Mouse (Mus musculus): Measurements from ENCODE around the gene Ttc7b. TPM values are rescaled to one million over a fixed set of nuclear protein-coding genes. Genes with fewer than 3 reads are reported as not detected.

Ttc7b gene
- polyA plus RNA-seq, 1 experiment, result 26.1 TPM

- Histone ChIP-seq H3K4me3 (ENCODE audit: insufficient read depth, low read length) (no peak overlapping the region), H3K4me1 (ENCODE audit: control insufficient read depth, insufficient read depth, low read length) (no peaks in the 10 kb centered on the region), H3K27ac (ENCODE audit: insufficient read depth, low read length) (no peak overlapping the region)
- TF ChIP-seq CTCF (IDR thresholded peaks at IDR 0.05; ENCODE audit: borderline replicate concordance, insufficient read depth, low read length) (no peak), POLR2A (IDR thresholded peaks at IDR 0.05; ENCODE audit: low read depth, low read length) (no peak)
Observed at GRCm38 (mm10) chr12:100513131-100513530, 7.5 kb downstream of the Ttc7b start.

- H3K27ac ChIP-seq (ENCODE audit: insufficient read depth, low read length), result no peak overlapping the region
- TF ChIP-seq CTCF (IDR thresholded peaks at IDR 0.05; ENCODE audit: borderline replicate concordance, insufficient read depth, low read length) (no peak), POLR2A (IDR thresholded peaks at IDR 0.05; ENCODE audit: low read depth, low read length) (no peak)
- H3K4me1 ChIP-seq (ENCODE audit: control insufficient read depth, insufficient read depth, low read length), result no peaks in the 10 kb centered on the region
- H3K4me3 ChIP-seq (ENCODE audit: insufficient read depth, low read length), result no peak overlapping the region
Observed at GRCm38 (mm10) chr12:100512641-100513040, 8.0 kb downstream of the Ttc7b start.

- H3K4me1 ChIP-seq (ENCODE audit: control insufficient read depth, insufficient read depth, low read length), result no peaks in the 10 kb centered on the region
- no peak overlapping the region for H3K27ac ChIP-seq (ENCODE audit: insufficient read depth, low read length)
- no peak overlapping the region for H3K4me3 ChIP-seq (ENCODE audit: insufficient read depth, low read length)
- no peak for TF ChIP-seq CTCF (IDR thresholded peaks at IDR 0.05; ENCODE audit: borderline replicate concordance, insufficient read depth, low read length)
- TF ChIP-seq POLR2A (IDR thresholded peaks at IDR 0.05; ENCODE audit: low read depth, low read length), result no peak
Observed at GRCm38 (mm10) chr12:100509615-100510282, 10.9 kb downstream of the Ttc7b start.

GRCm38 (mm10) chr12:100508668-100509067 is 12.0 kb downstream of the Ttc7b start:
- TF ChIP-seq POLR2A (IDR thresholded peaks at IDR 0.05; ENCODE audit: low read depth, low read length), result no peak
- TF ChIP-seq CTCF (IDR thresholded peaks at IDR 0.05; ENCODE audit: borderline replicate concordance, insufficient read depth, low read length), result no peak
- no peak overlapping the region for H3K4me3 ChIP-seq (ENCODE audit: insufficient read depth, low read length)
- no peak overlapping the region for H3K27ac ChIP-seq (ENCODE audit: insufficient read depth, low read length)
- no peaks in the 10 kb centered on the region for H3K4me1 ChIP-seq (ENCODE audit: control insufficient read depth, insufficient read depth, low read length)

GRCm38 (mm10) chr12:100505484-100505883 is 15.1 kb downstream of the Ttc7b start:
- H3K27ac ChIP-seq (ENCODE audit: insufficient read depth, low read length), result no peak overlapping the region
- TF ChIP-seq POLR2A (IDR thresholded peaks at IDR 0.05; ENCODE audit: low read depth, low read length), result no peak
- no peak for TF ChIP-seq CTCF (IDR thresholded peaks at IDR 0.05; ENCODE audit: borderline replicate concordance, insufficient read depth, low read length)
- no peaks in the 10 kb centered on the region for H3K4me1 ChIP-seq (ENCODE audit: control insufficient read depth, insufficient read depth, low read length)
- H3K4me3 ChIP-seq (ENCODE audit: insufficient read depth, low read length), result no peak overlapping the region

GRCm38 (mm10) chr12:100504585-100504984 is 16.0 kb downstream of the Ttc7b start:
- TF ChIP-seq CTCF (IDR thresholded peaks at IDR 0.05; ENCODE audit: borderline replicate concordance, insufficient read depth, low read length) (no peak), POLR2A (IDR thresholded peaks at IDR 0.05; ENCODE audit: low read depth, low read length) (no peak)
- Histone ChIP-seq H3K27ac (ENCODE audit: insufficient read depth, low read length) (no peak overlapping the region), H3K4me1 (ENCODE audit: control insufficient read depth, insufficient read depth, low read length) (no peaks in the 10 kb centered on the region), H3K4me3 (ENCODE audit: insufficient read depth, low read length) (no peak overlapping the region)

GRCm38 (mm10) chr12:100503659-100504058 is 17.0 kb downstream of the Ttc7b start:
- Histone ChIP-seq H3K27ac (ENCODE audit: insufficient read depth, low read length) (no peak overlapping the region), H3K4me1 (ENCODE audit: control insufficient read depth, insufficient read depth, low read length) (no peaks in the 10 kb centered on the region), H3K4me3 (ENCODE audit: insufficient read depth, low read length) (no peak overlapping the region)
- no peak for TF ChIP-seq POLR2A (IDR thresholded peaks at IDR 0.05; ENCODE audit: low read depth, low read length)
- no peak for TF ChIP-seq CTCF (IDR thresholded peaks at IDR 0.05; ENCODE audit: borderline replicate concordance, insufficient read depth, low read length)

GRCm38 (mm10) chr12:100502544-100502943 is 18.1 kb downstream of the Ttc7b start:
- H3K4me1 ChIP-seq (ENCODE audit: control insufficient read depth, insufficient read depth, low read length), result no peaks in the 10 kb centered on the region
- H3K4me3 ChIP-seq (ENCODE audit: insufficient read depth, low read length), result no peak overlapping the region
- H3K27ac ChIP-seq (ENCODE audit: insufficient read depth, low read length), result no peak overlapping the region
- TF ChIP-seq CTCF (IDR thresholded peaks at IDR 0.05; ENCODE audit: borderline replicate concordance, insufficient read depth, low read length), result no peak
- TF ChIP-seq POLR2A (IDR thresholded peaks at IDR 0.05; ENCODE audit: low read depth, low read length), result no peak

- H3K27ac ChIP-seq (ENCODE audit: insufficient read depth, low read length), result no peak overlapping the region
- H3K4me3 ChIP-seq (ENCODE audit: insufficient read depth, low read length), result no peak overlapping the region
- TF ChIP-seq CTCF (IDR thresholded peaks at IDR 0.05; ENCODE audit: borderline replicate concordance, insufficient read depth, low read length), result no peak
- no peak for TF ChIP-seq POLR2A (IDR thresholded peaks at IDR 0.05; ENCODE audit: low read depth, low read length)
- no peaks in the 10 kb centered on the region for H3K4me1 ChIP-seq (ENCODE audit: control insufficient read depth, insufficient read depth, low read length)
Observed at GRCm38 (mm10) chr12:100501261-100501660, 19.4 kb downstream of the Ttc7b start.

GRCm38 (mm10) chr12:100499469-100499868 is 21.2 kb downstream of the Ttc7b start:
- TF ChIP-seq CTCF (IDR thresholded peaks at IDR 0.05; ENCODE audit: borderline replicate concordance, insufficient read depth, low read length), result no peak
- no peak for TF ChIP-seq POLR2A (IDR thresholded peaks at IDR 0.05; ENCODE audit: low read depth, low read length)
- H3K27ac ChIP-seq (ENCODE audit: insufficient read depth, low read length), result no peak overlapping the region
- H3K4me3 ChIP-seq (ENCODE audit: insufficient read depth, low read length), result no peak overlapping the region
- no peaks in the 10 kb centered on the region for H3K4me1 ChIP-seq (ENCODE audit: control insufficient read depth, insufficient read depth, low read length)

Measured in embryonic fibroblast, embryonic 13.5 days (primary cell).